Mouse (Mus musculus) kidney, embryonic 16.5 days (tissue): ENCODE data around the gene Pawr. TPM values are rescaled to one million over a fixed set of nuclear protein-coding genes. Genes with fewer than 3 reads are reported as not detected.

Experiments used
- ATAC-seq: fragments of 200-750 bp; cut with Nextera tagmentation; 2 replicates; pipeline ENCODE4 v1.8.0; 2017; ENCODE audit warnings: moderate TSS enrichment; ENCODE audit not compliant: low FRiP score, low TSS enrichment
- H3K27ac ChIP-seq: fragments of 300-500 bp; sonication (generic); 2 replicates; pipeline ENCODE4 v1.5.1; 2014; ENCODE audit warnings: low read length
- H3K27me3 ChIP-seq: fragments of 300-500 bp; sonication (generic); 2 replicates; pipeline ENCODE4 v1.6.1; 2014; ENCODE audit warnings: low read length, control low read depth, mixed read lengths; ENCODE audit not compliant: insufficient read depth
- H3K36me3 ChIP-seq: fragments of 300-500 bp; sonication (generic); 2 replicates; pipeline ENCODE4 v1.6.1; 2014; ENCODE audit warnings: low read length, control low read depth, mixed read lengths; ENCODE audit not compliant: insufficient read depth
- H3K4me1 ChIP-seq: fragments of 300-500 bp; sonication (generic); 2 replicates; pipeline ENCODE4 v1.6.1; 2014; ENCODE audit warnings: low read length, control low read depth, mixed read lengths; ENCODE audit not compliant: insufficient read depth
- H3K4me2 ChIP-seq: fragments of 300-500 bp; sonication (generic); replicated peaks from 2 replicates; pipeline ENCODE4 v1.6.1; 2014; ENCODE audit warnings: low read depth, low read length
- H3K4me3 ChIP-seq: fragments of 300-500 bp; sonication (generic); 2 replicates; pipeline ENCODE4 v1.5.1; 2014; ENCODE audit warnings: mild to moderate bottlenecking, low read length
- H3K9ac ChIP-seq: fragments of 300-500 bp; sonication (generic); replicated peaks from 2 replicates; pipeline ENCODE4 v1.6.1; 2014; ENCODE audit warnings: low read length
- H3K9me3 ChIP-seq: fragments of 300-500 bp; sonication (generic); 2 replicates; pipeline ENCODE4 v1.6.1; 2016; ENCODE audit warnings: low read length, control low read depth
- WGBS: fragments of 180-500 bp; shearing (Covaris S2); extraction: QIAGEN DNeasy Blood & Tissue Kit; methylation state at CpG from one replicate; pipeline ENCODE4 v1.1.7; 2014; 5-methylcytosine and 5-hydroxymethylcytosine counted together
- polyA plus RNA-seq: library from polyadenylated mRNA; unstranded; fragments of >200 nt; fragmentation: Nextera tagmentation; extraction: Ambion mirVana; gene quantifications from 2 replicates; pipeline ENCODE4 v1.2.1, GENCODE M21; 2015

Gene Pawr
- 13.4 and 13.6 TPM in 2 replicates for polyA plus RNA-seq

DNA sequence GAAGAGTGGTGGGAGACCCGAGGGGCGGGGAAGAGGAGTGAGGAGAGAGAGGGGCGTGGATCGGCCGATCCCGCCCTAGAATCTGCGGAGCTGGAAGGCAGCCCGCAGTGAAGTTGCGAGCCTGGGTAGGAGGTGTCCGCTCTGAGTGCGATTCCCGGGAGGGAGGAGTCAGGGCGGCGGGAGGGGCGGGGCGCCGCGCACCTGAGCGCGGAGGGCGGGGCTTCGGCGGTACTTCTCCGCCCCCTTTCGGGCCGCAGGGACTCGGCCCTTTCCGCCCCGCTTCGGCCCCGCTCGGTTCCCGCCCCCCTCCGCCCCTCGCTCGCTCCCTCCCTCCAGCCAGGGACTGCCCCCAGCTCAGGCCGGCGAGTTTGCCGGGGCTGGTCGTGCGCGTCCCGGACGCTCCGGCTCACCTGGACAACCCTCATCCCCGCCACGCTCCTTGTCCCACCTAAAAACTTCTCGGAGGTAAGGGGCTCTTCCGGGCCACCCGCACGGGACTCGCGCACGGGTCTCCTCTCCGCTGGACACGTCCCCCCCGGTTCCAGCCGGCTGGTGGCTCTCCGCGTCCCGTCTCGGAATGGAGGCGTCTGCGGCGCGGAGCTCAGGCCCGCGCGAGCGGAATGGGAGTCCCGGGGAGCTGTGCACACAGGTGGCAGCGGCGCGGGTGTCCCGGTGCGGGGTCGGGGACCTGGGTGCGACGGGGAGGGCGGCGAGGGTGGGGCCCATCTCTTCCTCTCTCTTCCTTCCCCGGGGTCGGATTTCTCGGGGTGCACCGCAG, at the start of gene Pawr:
TSS of gene Pawr (plus strand) at position 338 of the 778 bp plus-strand sequence.
- no peaks in the 10 kb centered on the region for H3K9me3 ChIP-seq
- no peaks in the 10 kb centered on the region for H3K36me3 ChIP-seq
- peak within 1 kb of the TSS; percentile 93 for H3K4me3 ChIP-seq
- peaks cover 25% of the 10 kb centered on the region for H3K4me1 ChIP-seq
- peak within 1 kb of the TSS; percentile 70 for H3K4me2 ChIP-seq
- H3K27ac ChIP-seq, result peak within 1 kb of the TSS; percentile 92
- H3K27me3 ChIP-seq, result peaks cover 7% of the 10 kb centered on the region
- under 1% methylated on average over 71 of the region's 85 CpGs for WGBS
- peak within 1 kb of the TSS; percentile 94 for H3K9ac ChIP-seq
- ATAC-seq, result peak; percentile 96

DNA sequence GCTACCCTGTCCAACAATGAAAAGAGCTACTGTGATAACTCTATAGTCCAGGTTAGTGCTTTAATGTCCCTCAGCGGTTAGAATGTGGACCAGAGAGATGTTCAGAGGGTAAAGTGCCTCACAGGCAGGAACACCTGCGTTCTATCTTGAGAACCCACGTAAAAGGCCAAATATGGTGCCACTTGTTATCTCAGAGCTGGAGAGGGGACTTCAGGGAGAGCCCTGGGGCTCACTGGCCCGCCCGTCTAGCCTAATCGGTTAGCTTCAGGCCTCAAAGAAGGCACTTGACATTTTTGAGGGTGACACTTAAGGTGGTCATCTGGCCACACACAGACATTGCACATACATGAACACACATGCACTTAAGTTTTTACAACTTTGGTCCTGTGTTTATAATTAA, 49.6 kb upstream of the Pawr start:
- Histone ChIP-seq H3K27me3 (no peaks in the 10 kb centered on the region), H3K36me3 (peaks cover 14% of the 10 kb centered on the region; the same call in 1 of the 2 replicates), H3K9me3 (no peaks in the 10 kb centered on the region), H3K9ac (no peak overlapping the region), H3K4me1 (no peaks in the 10 kb centered on the region), H3K4me2 (no peak overlapping the region), H3K27ac (no peak overlapping the region), H3K4me3 (no peak overlapping the region)
- no peak for ATAC-seq
- 91% methylated on average over 6 of the region's 6 CpGs for WGBS

DNA sequence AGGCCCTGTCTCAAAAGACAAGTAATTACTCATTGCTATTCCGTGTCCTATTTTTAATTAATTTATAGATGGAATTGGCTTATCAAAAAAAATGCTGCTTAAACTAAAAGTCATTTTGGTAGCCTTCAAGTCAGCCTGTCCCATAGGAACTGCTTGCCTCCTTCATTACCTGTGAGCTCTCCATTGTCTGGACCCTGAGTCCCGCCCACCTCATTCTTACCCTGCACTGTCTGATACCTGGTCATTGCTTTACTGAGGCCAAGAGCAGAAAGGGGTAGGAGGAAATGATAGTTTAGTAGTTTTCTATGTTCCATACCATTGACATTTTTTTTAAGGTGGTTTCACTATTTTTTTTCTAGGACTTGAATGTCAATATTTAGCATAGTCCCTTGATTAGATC, 48.5 kb upstream of the Pawr start:
- H3K9me3 ChIP-seq, result no peaks in the 10 kb centered on the region
- no peak overlapping the region for H3K27ac ChIP-seq
- no peak overlapping the region for H3K4me3 ChIP-seq
- peaks cover 14% of the 10 kb centered on the region; the same call in 1 of the 2 replicates for H3K36me3 ChIP-seq
- H3K9ac ChIP-seq, result no peak overlapping the region
- ATAC-seq, result peak; percentile 43; the same call in 1 of the 2 replicates
- 91% methylated on average over 2 of the region's 2 CpGs for WGBS
- H3K4me2 ChIP-seq, result no peak overlapping the region
- no peaks in the 10 kb centered on the region for H3K27me3 ChIP-seq
- no peaks in the 10 kb centered on the region for H3K4me1 ChIP-seq

GRCm38 (mm10) chr10:108283837-108284236, 48.1 kb upstream of the Pawr start:
- H3K4me3 ChIP-seq, result no peak overlapping the region
- no peaks in the 10 kb centered on the region for H3K9me3 ChIP-seq
- H3K4me1 ChIP-seq, result no peaks in the 10 kb centered on the region
- no peaks in the 10 kb centered on the region for H3K27me3 ChIP-seq
- no peak overlapping the region for H3K9ac ChIP-seq
- H3K27ac ChIP-seq, result no peak overlapping the region
- WGBS, result 89% methylated on average over 4 of the region's 4 CpGs
- no peak overlapping the region for H3K4me2 ChIP-seq
- peaks cover 13% of the 10 kb centered on the region; the same call in 1 of the 2 replicates for H3K36me3 ChIP-seq
- ATAC-seq, result no peak

GRCm38 (mm10) chr10:108284445-108284844, 47.5 kb upstream of the Pawr start:
- H3K27me3 ChIP-seq, result no peaks in the 10 kb centered on the region
- H3K9ac ChIP-seq, result no peak overlapping the region
- H3K4me2 ChIP-seq, result no peak overlapping the region
- H3K9me3 ChIP-seq, result no peaks in the 10 kb centered on the region
- peaks cover 12% of the 10 kb centered on the region; the same call in 1 of the 2 replicates for H3K36me3 ChIP-seq
- no peak overlapping the region for H3K4me3 ChIP-seq
- ATAC-seq, result no peak
- no peaks in the 10 kb centered on the region for H3K4me1 ChIP-seq
- H3K27ac ChIP-seq, result no peak overlapping the region
- WGBS, result 89% methylated on average over 4 of the region's 4 CpGs

DNA sequence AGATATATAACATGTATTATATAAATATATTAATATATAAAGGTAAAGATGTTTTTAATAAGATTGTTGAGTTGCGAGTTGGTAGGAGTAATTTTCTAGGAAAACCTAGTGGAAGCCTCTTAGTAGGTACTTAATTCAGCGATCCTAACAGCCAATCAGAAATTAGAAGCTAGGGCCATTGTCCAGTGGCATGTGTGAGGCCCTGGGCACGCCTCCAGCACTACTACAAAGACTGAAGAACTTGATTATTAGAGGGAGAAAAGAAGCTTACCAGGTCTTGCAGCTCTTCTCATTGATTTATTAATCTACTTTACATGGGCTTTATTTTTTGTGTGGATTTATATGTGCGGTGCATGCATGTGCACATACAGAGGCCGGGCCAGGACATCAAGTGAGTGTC, 46.9 kb upstream of the Pawr start:
- WGBS, result 97% methylated on average over 5 of the region's 5 CpGs
- no peaks in the 10 kb centered on the region for H3K9me3 ChIP-seq
- no peak for ATAC-seq
- H3K27ac ChIP-seq, result no peak overlapping the region
- no peak overlapping the region for H3K4me3 ChIP-seq
- H3K36me3 ChIP-seq, result peaks cover 8% of the 10 kb centered on the region; the same call in 1 of the 2 replicates
- H3K4me2 ChIP-seq, result no peak overlapping the region
- H3K27me3 ChIP-seq, result no peaks in the 10 kb centered on the region
- no peak overlapping the region for H3K9ac ChIP-seq
- no peaks in the 10 kb centered on the region for H3K4me1 ChIP-seq

GRCm38 (mm10) chr10:108286658-108287437, 45.1 kb upstream of the Pawr start:
- ATAC-seq, result no peak
- no peaks in the 10 kb centered on the region for H3K27me3 ChIP-seq
- no peaks in the 10 kb centered on the region for H3K9me3 ChIP-seq
- no peak overlapping the region for H3K9ac ChIP-seq
- H3K27ac ChIP-seq, result no peak overlapping the region
- no peaks in the 10 kb centered on the region for H3K4me1 ChIP-seq
- 77% methylated on average over 11 of the region's 11 CpGs for WGBS
- no peaks in the 10 kb centered on the region for H3K36me3 ChIP-seq
- no peak overlapping the region for H3K4me2 ChIP-seq
- H3K4me3 ChIP-seq, result no peak overlapping the region

DNA sequence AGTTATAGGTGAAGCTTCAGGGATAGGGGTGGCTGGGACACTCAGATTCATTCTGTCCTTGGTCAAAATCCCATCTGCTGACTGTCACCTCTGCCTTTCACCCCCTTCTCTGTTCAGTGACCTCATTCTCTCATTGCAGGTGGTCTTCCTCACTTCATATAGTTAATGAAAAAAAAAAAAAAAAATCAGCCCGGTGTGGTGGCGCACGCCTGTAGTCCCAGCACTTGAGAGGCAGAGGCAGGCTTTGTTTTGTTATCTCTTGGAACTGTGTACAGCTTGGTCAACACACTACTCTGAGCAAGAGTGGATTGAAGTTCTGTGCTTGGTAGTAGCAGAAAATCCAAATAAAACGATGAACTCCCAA, 44.5 kb upstream of the Pawr start:
- H3K9ac ChIP-seq, result no peak overlapping the region
- 85% methylated on average over 4 of the region's 4 CpGs for WGBS
- H3K4me2 ChIP-seq, result no peak overlapping the region
- H3K4me3 ChIP-seq, result no peak overlapping the region
- no peak for ATAC-seq
- H3K36me3 ChIP-seq, result no peaks in the 10 kb centered on the region
- no peak overlapping the region for H3K27ac ChIP-seq
- H3K27me3 ChIP-seq, result no peaks in the 10 kb centered on the region
- no peaks in the 10 kb centered on the region for H3K4me1 ChIP-seq
- H3K9me3 ChIP-seq, result no peaks in the 10 kb centered on the region

DNA sequence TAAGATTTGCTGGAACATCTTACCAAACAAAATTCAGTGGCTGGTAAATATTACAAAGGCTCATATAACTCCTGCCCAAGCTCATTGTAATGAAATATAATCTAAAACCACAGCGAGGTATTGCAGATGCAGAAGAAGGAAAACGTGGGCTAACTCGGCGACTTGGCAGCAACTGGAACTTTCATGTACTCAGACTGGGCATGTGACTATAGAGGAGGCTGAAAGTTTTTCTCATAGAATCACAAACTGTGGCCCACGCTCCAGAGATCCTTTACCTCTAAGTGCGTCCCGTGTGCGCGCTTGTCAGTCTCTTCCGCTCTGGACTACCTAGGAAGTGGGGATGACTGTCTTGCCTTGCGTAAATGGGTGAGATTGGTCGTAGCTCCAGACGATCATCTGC, 41.9 kb upstream of the Pawr start:
- WGBS, result 94% methylated on average over 13 of the region's 13 CpGs
- no peak for ATAC-seq
- Histone ChIP-seq H3K4me2 (no peak overlapping the region), H3K4me1 (no peaks in the 10 kb centered on the region), H3K9me3 (no peaks in the 10 kb centered on the region), H3K36me3 (no peaks in the 10 kb centered on the region), H3K27ac (no peak overlapping the region), H3K4me3 (no peak overlapping the region), H3K27me3 (no peaks in the 10 kb centered on the region), H3K9ac (no peak overlapping the region)
